Mouse (Mus musculus) adrenal gland, adult 18-20 months (tissue): Measurements from ENCODE around the gene Cd96. TPM values are rescaled to one million over a fixed set of nuclear protein-coding genes. Genes with fewer than 3 reads are reported as not detected.

Experiments used
- DNase-seq, 2 experiments: peaks; one replicate each; pipeline ENCODE4 v3.0.0; 2021 to 2022; ENCODE audit warnings: low spot score in 2 of 2
- total RNA-seq, 2 experiments: library from RNA; stranded (reverse); gene quantifications; 1 replicate in 1 of 2; 2 replicates in 1 of 2; pipeline ENCODE4 v1.2.3; 2021

Gene Cd96
- total RNA-seq, 2 experiments from 2014 or later: 0.16 TPM; not detected in 1

GRCm38 (mm10) chr16:45990901-45991676, 129.0 kb downstream of the Cd96 start:
- DNase-seq: no peak

DNA sequence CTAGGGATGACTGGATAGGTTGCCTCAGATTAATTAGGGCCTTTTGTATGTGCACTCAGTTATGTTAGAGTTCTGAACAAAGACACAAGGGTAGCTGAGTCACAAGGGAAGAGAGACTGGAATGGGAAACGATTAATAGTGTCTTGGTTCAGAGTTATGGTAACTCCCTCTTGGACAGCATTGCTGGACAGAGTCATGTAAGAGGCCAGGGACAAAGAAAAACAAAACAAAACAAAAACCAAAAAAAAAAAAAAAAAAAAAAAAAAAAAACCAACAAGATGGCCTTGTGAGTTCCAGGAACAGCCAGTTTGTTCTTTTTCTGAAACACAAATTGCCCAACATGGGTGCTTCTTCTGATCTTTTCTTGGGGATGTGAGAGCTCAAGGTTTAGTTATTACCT, 133.8 kb downstream of the Cd96 start:
- no peak for DNase-seq

Other genes starting within 250 kb of the Cd96 start
- 10 to 100 TPM; 13.8 to 27.4 TPM for gene Phldb2, start 166.7 kb downstream of the Cd96 start, total RNA-seq
- gene Plcxd2, start 110.0 kb downstream of the Cd96 start, total RNA-seq: under 1 TPM; 0.51 to 0.53 TPM
- 10 to 100 TPM; 25.4 to 31.3 TPM for gene Gm4737, start 34.8 kb upstream of the Cd96 start, total RNA-seq